Mouse (Mus musculus): ENCODE data around the gene Trp53i11. TPM values are rescaled to one million over a fixed set of nuclear protein-coding genes. Genes with fewer than 3 reads are reported as not detected.

The Trp53i11 gene
- polyA plus RNA-seq, 1 experiment from 2014 or later: 58.9 TPM

DNA sequence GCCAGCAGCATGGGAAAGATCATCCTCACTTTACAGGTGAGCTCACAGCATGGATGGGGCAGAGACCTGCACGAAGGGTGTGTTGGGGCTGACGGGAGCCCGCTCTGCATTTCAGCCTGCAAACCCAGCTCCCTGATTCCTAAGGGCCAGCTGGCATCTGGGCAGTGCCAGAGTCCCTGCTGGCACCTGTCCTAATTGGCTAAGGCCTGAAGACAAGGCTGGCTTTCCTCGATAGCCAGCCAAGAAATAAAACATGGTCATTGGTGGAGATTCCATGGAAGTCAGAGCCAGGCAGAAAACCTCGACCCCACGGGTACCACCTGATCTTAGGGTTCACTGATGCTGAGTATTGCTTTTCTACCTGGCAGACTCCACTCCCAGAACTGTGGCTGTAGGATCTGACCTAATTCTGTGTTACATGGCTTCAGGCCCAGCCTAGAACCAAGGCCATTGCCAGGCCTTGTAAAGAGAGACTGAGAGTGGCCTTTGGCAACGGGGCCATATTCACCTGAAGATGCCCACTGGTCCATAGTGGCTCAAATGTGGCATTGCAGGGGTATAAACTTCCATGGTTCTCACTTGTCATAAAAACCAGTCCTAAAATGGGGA, 34.4 kb upstream of the Trp53i11 start:
- ATAC-seq (replicated peaks; ENCODE audit: low FRiP score, low TSS enrichment, low read depth) (no peak), DNase-seq (ENCODE audit: low spot score) (no peak)
- Histone ChIP-seq H3K4me1 (replicated peaks; ENCODE audit: control insufficient read depth, insufficient read depth, low read length) (no peaks in the 10 kb centered on the region), H3K27ac (ENCODE audit: low read depth) (no peak overlapping the region), H3K27me3 (replicated peaks; ENCODE audit: control insufficient read depth, insufficient read depth, low read length) (no peaks in the 10 kb centered on the region), H3K9me3 (ENCODE audit: control insufficient read depth, low read length) (no peaks in the 10 kb centered on the region), H3K4me3 (ENCODE audit: low read depth, low read length) (no peak overlapping the region), H3K36me3 (ENCODE audit: control insufficient read depth, insufficient read depth, low read length) (no peaks in the 10 kb centered on the region), H3K4me2 (ENCODE audit: low read length) (no peak overlapping the region), H3K9ac (ENCODE audit: low read length) (no peak overlapping the region)
- 88% methylated on average over 7 of the region's 7 CpGs for WGBS

DNA sequence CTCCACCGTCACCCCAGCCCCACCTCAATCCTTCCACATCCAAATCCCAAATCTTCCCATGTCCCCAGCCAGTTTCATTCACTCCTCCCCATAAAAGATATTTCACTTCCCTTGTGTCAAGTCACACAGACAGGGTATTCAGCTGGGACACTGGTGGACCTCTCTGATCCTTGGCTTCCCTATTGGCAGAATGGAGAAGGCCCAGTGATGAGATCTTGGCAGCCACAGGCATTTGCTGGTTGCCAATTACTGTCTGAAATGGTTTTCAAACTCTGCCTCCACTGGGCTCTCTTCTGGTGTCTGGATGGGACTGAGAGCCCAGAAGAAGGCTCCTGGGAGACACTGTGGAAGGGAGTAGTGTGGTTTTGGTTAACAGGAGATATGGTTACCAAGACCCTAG, 33.5 kb upstream of the Trp53i11 start:
- Histone ChIP-seq H3K9ac (ENCODE audit: low read length) (no peak overlapping the region), H3K4me3 (ENCODE audit: low read depth, low read length) (no peak overlapping the region), H3K9me3 (ENCODE audit: control insufficient read depth, low read length) (no peaks in the 10 kb centered on the region), H3K27ac (ENCODE audit: low read depth) (no peak overlapping the region), H3K4me2 (ENCODE audit: low read length) (no peak overlapping the region), H3K4me1 (replicated peaks; ENCODE audit: control insufficient read depth, insufficient read depth, low read length) (no peaks in the 10 kb centered on the region), H3K27me3 (replicated peaks; ENCODE audit: control insufficient read depth, insufficient read depth, low read length) (no peaks in the 10 kb centered on the region), H3K36me3 (ENCODE audit: control insufficient read depth, insufficient read depth, low read length) (no peaks in the 10 kb centered on the region)
- ATAC-seq (replicated peaks; ENCODE audit: low FRiP score, low TSS enrichment, low read depth) (no peak), DNase-seq (ENCODE audit: low spot score) (no peak)
- WGBS: 94% methylated on average over 1 of the region's 1 CpGs

GRCm38 (mm10) chr2:93154486-93155032, 32.8 kb upstream of the Trp53i11 start:
- no peaks in the 10 kb centered on the region for H3K4me1 ChIP-seq (replicated peaks; ENCODE audit: control insufficient read depth, insufficient read depth, low read length)
- no peak overlapping the region for H3K4me2 ChIP-seq (ENCODE audit: low read length)
- ATAC-seq (replicated peaks; ENCODE audit: low FRiP score, low TSS enrichment, low read depth) (no peak), DNase-seq (ENCODE audit: low spot score) (no peak)
- no peaks in the 10 kb centered on the region for H3K36me3 ChIP-seq (ENCODE audit: control insufficient read depth, insufficient read depth, low read length)
- no peak overlapping the region for H3K9ac ChIP-seq (ENCODE audit: low read length)
- 62% methylated on average over 1 of the region's 1 CpGs for WGBS
- H3K9me3 ChIP-seq (ENCODE audit: control insufficient read depth, low read length): no peaks in the 10 kb centered on the region
- H3K27me3 ChIP-seq (replicated peaks; ENCODE audit: control insufficient read depth, insufficient read depth, low read length): no peaks in the 10 kb centered on the region
- no peak overlapping the region for H3K27ac ChIP-seq (ENCODE audit: low read depth)
- no peak overlapping the region for H3K4me3 ChIP-seq (ENCODE audit: low read depth, low read length)

DNA sequence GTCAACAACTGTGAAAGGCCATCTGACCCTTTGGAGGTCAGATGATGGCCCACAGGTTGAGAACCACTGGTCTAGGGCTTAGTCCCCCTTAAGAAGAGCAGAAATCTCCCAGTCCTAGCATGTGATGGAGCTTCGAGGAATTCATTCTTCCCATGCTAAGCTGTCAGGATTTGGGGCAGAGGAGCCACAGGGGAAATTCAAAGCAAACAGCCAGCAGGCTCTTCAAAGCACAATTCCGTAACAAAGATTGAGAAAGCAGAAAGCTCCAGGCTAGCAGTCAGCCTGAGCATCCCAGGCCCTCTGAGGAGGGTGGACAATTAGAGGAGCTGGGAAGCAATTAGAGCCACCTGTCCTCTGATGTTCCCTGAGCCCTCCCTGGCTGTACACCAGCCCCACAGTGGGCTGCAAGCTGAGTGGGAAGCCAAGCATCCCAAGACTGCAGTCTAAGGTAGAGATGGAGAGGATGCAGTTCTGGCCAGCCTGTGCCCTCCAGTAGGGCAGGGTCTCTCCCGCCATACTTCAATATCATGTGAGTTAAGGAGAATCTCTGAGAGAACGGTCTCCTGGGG, 26.8 kb upstream of the Trp53i11 start:
- DNase-seq (ENCODE audit: low spot score) (no peak), ATAC-seq (replicated peaks; ENCODE audit: low FRiP score, low TSS enrichment, low read depth) (no peak)
- H3K4me2 ChIP-seq (ENCODE audit: low read length): no peak overlapping the region
- no peaks in the 10 kb centered on the region for H3K27me3 ChIP-seq (replicated peaks; ENCODE audit: control insufficient read depth, insufficient read depth, low read length)
- no peak overlapping the region for H3K27ac ChIP-seq (ENCODE audit: low read depth)
- peaks cover 18% of the 10 kb centered on the region for H3K4me1 ChIP-seq (replicated peaks; ENCODE audit: control insufficient read depth, insufficient read depth, low read length)
- H3K9me3 ChIP-seq (ENCODE audit: control insufficient read depth, low read length): no peaks in the 10 kb centered on the region
- no peak overlapping the region for H3K4me3 ChIP-seq (ENCODE audit: low read depth, low read length)
- H3K36me3 ChIP-seq (ENCODE audit: control insufficient read depth, insufficient read depth, low read length): no peaks in the 10 kb centered on the region
- 85% methylated on average over 4 of the region's 4 CpGs for WGBS
- no peak overlapping the region for H3K9ac ChIP-seq (ENCODE audit: low read length)

DNA sequence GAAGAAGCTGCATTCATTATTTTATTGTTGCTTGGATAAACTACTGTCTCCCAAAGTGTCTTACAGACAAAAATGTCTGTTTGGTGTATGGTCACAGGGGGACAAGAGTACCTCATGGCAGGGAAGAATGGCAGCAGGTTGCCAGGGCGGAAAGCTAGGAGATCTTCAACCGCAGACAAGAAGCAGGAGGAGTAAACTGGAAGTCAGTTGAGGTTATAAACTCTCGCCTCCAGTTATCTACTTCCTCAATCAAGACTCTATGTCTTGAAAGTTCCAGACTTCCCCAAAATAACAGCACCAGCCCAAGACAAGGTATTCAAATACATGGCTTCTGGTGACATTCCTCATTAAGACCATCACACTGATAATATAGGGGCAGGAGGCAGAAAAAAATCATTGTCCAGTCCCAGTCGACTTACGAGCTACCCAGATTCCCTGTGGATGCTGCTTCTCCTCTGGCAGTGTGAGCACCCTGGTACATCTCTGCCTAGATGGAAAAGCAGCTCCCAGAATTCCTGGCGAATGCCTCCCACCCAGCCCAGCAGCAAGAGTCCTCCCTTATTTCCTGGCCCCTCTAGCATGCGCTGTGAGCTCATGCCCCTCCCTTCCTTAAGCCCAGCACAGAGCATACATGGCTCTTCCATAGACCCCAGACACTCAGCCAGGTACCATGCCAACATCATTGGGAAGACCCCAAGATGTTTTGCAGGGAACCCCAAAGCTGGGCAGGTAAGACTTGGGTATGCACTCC, 25.3 kb upstream of the Trp53i11 start:
- H3K36me3 ChIP-seq (ENCODE audit: control insufficient read depth, insufficient read depth, low read length): no peaks in the 10 kb centered on the region
- peaks cover 22% of the 10 kb centered on the region for H3K4me1 ChIP-seq (replicated peaks; ENCODE audit: control insufficient read depth, insufficient read depth, low read length)
- no peak overlapping the region for H3K4me2 ChIP-seq (ENCODE audit: low read length)
- H3K9me3 ChIP-seq (ENCODE audit: control insufficient read depth, low read length): no peaks in the 10 kb centered on the region
- no peaks in the 10 kb centered on the region for H3K27me3 ChIP-seq (replicated peaks; ENCODE audit: control insufficient read depth, insufficient read depth, low read length)
- WGBS: 70% methylated on average over 7 of the region's 7 CpGs
- H3K4me3 ChIP-seq (ENCODE audit: low read depth, low read length): no peak overlapping the region
- H3K9ac ChIP-seq (ENCODE audit: low read length): no peak overlapping the region
- no peak for ATAC-seq (replicated peaks; ENCODE audit: low FRiP score, low TSS enrichment, low read depth)
- no peak overlapping the region for H3K27ac ChIP-seq (ENCODE audit: low read depth)
- DNase-seq (ENCODE audit: low spot score): no peak

DNA sequence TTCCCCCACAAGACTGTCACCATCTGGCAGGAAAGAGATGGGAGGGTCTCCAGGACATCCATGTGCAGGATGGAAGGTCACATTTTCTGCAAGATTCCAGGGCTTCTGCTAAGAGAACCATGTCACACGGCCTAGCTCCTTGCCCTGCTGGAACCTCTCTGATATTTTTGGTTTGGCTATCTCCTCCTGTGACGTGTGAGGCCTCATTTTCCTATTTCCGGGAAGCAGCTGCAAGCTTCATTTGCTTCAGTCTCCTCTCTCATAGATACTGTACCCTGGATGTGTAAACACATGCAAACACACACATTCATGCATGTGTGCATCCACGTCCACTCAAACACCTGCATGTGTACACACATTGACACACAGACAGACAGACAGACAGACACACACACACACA, 24.6 kb upstream of the Trp53i11 start:
- ATAC-seq (replicated peaks; ENCODE audit: low FRiP score, low TSS enrichment, low read depth): no peak
- Histone ChIP-seq H3K36me3 (ENCODE audit: control insufficient read depth, insufficient read depth, low read length) (no peaks in the 10 kb centered on the region), H3K27me3 (replicated peaks; ENCODE audit: control insufficient read depth, insufficient read depth, low read length) (no peaks in the 10 kb centered on the region), H3K9ac (ENCODE audit: low read length) (no peak overlapping the region), H3K4me2 (ENCODE audit: low read length) (no peak overlapping the region), H3K27ac (ENCODE audit: low read depth) (peak overlapping the region; percentile 4; the same call in 1 of the 2 replicates), H3K4me3 (ENCODE audit: low read depth, low read length) (no peak overlapping the region), H3K9me3 (ENCODE audit: control insufficient read depth, low read length) (no peaks in the 10 kb centered on the region), H3K4me1 (replicated peaks; ENCODE audit: control insufficient read depth, insufficient read depth, low read length) (peaks cover 22% of the 10 kb centered on the region)
- DNase-seq (ENCODE audit: low spot score): no peak
- 62% methylated on average over 4 of the region's 4 CpGs for WGBS

DNA sequence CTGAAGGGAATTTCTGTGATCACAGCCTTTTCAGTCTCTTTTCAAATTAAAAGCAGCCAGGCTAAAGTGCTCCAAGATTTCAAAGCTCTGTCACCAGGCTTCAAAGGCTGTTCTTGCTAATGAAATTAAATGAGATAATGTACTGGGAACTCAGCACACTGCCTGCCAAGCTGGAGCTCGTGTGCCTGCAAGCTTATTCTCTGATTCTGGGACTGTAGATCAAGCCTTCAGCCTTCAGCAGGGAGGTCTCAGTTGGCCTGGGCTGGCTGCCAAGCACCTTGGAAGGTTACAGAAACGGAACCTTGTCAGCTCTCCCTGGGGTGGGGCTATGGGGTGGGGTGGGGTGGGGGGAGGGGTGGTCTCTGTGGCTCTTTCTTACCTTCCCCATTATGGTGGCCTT, 24.0 kb upstream of the Trp53i11 start:
- H3K9ac ChIP-seq (ENCODE audit: low read length): no peak overlapping the region
- no peaks in the 10 kb centered on the region for H3K36me3 ChIP-seq (ENCODE audit: control insufficient read depth, insufficient read depth, low read length)
- WGBS: 11% methylated on average over 2 of the region's 2 CpGs
- peaks cover 22% of the 10 kb centered on the region for H3K4me1 ChIP-seq (replicated peaks; ENCODE audit: control insufficient read depth, insufficient read depth, low read length)
- H3K9me3 ChIP-seq (ENCODE audit: control insufficient read depth, low read length): no peaks in the 10 kb centered on the region
- no peak for ATAC-seq (replicated peaks; ENCODE audit: low FRiP score, low TSS enrichment, low read depth)
- H3K4me2 ChIP-seq (ENCODE audit: low read length): no peak overlapping the region
- H3K27me3 ChIP-seq (replicated peaks; ENCODE audit: control insufficient read depth, insufficient read depth, low read length): no peaks in the 10 kb centered on the region
- no peak overlapping the region for H3K4me3 ChIP-seq (ENCODE audit: low read depth, low read length)
- H3K27ac ChIP-seq (ENCODE audit: low read depth): no peak overlapping the region
- no peak for DNase-seq (ENCODE audit: low spot score)

DNA sequence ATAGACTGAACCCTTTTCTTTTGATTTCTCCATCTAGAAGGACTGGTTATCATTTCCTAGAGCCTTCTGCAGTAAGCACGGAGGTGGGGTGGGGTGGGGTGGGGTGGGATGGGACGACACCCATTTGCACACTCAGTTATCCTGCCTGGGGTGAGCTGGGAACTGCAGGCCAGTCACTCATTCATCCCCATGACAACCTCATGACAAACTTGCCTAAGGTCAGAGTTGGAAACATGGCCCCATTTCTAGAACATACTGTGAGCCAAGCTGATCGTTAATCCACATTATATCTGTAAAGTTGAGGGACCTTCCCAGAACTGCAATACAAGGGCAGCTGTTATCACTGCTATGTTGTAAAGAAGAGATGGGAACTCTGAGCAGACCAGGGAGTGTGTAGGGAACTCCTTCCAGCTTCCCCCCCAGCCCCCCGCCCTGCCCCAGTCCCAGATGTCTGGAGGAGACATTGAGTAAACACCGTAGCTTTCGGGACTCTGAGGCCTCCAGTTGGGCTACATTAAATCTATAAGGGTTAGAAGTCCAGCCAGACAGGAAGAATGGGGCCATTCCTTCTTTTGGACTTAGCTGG, 23.5 kb upstream of the Trp53i11 start:
- Histone ChIP-seq H3K9me3 (ENCODE audit: control insufficient read depth, low read length) (no peaks in the 10 kb centered on the region), H3K4me3 (ENCODE audit: low read depth, low read length) (no peak overlapping the region), H3K36me3 (ENCODE audit: control insufficient read depth, insufficient read depth, low read length) (no peaks in the 10 kb centered on the region), H3K9ac (ENCODE audit: low read length) (no peak overlapping the region), H3K27ac (ENCODE audit: low read depth) (no peak overlapping the region), H3K27me3 (replicated peaks; ENCODE audit: control insufficient read depth, insufficient read depth, low read length) (no peaks in the 10 kb centered on the region), H3K4me1 (replicated peaks; ENCODE audit: control insufficient read depth, insufficient read depth, low read length) (peaks cover 22% of the 10 kb centered on the region), H3K4me2 (ENCODE audit: low read length) (no peak overlapping the region)
- no peak for ATAC-seq (replicated peaks; ENCODE audit: low FRiP score, low TSS enrichment, low read depth)
- no peak for DNase-seq (ENCODE audit: low spot score)
- 59% methylated on average over 6 of the region's 6 CpGs for WGBS
